Mouse (Mus musculus) limb, embryonic 11.5 days (tissue): ENCODE results near the gene Dbp. TPM values are rescaled to one million over a fixed set of nuclear protein-coding genes. Genes with fewer than 3 reads are reported as not detected.

Source experiments
- ATAC-seq: fragments of 200-750 bp; cut with Nextera tagmentation; 2 replicates; pipeline ENCODE4 v1.8.0; 2017; ENCODE audit warnings: low read depth; ENCODE audit not compliant: insufficient number of reproducible peaks, low FRiP score, low TSS enrichment
- DNase-seq: peaks from one replicate; pipeline ENCODE4 v3.0.0-alpha.2; 2015; ENCODE audit warnings: low spot score
- H3K27ac ChIP-seq: fragments of 300-500 bp; sonication (generic); replicated peaks from 2 replicates; pipeline ENCODE4 v1.5.1; 2014; ENCODE audit warnings: low read depth, mild to moderate bottlenecking, low read length
- H3K27me3 ChIP-seq: fragments of 300-500 bp; sonication (generic); 2 replicates; pipeline ENCODE4 v1.6.1; 2014; ENCODE audit warnings: mild to moderate bottlenecking, low read length, mixed read lengths; ENCODE audit not compliant: control insufficient read depth, insufficient read depth
- H3K36me3 ChIP-seq: fragments of 300-500 bp; sonication (generic); 2 replicates; pipeline ENCODE4 v1.6.1; 2014; ENCODE audit warnings: mild to moderate bottlenecking, low read length, moderate library complexity, mixed read lengths; ENCODE audit not compliant: control insufficient read depth, insufficient read depth
- H3K4me1 ChIP-seq: fragments of 300-500 bp; sonication (generic); 2 replicates; pipeline ENCODE4 v1.6.1; 2014; ENCODE audit warnings: low read length, mixed read lengths; ENCODE audit not compliant: control insufficient read depth, insufficient read depth
- H3K4me2 ChIP-seq: fragments of 300-500 bp; sonication (generic); 2 replicates; pipeline ENCODE4 v1.6.1; 2014; ENCODE audit warnings: low read depth, mild to moderate bottlenecking, moderate library complexity; ENCODE audit not compliant: severe bottlenecking
- H3K4me3 ChIP-seq: fragments of 300-500 bp; sonication (generic); 2 replicates; pipeline ENCODE4 v1.5.1; 2014; ENCODE audit warnings: low read depth, low read length
- H3K9ac ChIP-seq: fragments of 300-500 bp; sonication (generic); 2 replicates; pipeline ENCODE4 v1.6.1; 2014; ENCODE audit warnings: mild to moderate bottlenecking, low read length
- H3K9me3 ChIP-seq: fragments of 300-500 bp; sonication (generic); 2 replicates; pipeline ENCODE4 v1.6.1; 2016; ENCODE audit warnings: low read length; ENCODE audit not compliant: control insufficient read depth
- WGBS: fragments of 180-500 bp; shearing (Covaris S2); extraction: QIAGEN DNeasy Blood & Tissue Kit; methylation state at CpG from one replicate; pipeline ENCODE4 v1.1.7; 2014; 5-methylcytosine and 5-hydroxymethylcytosine counted together
- polyA plus RNA-seq: library from polyadenylated mRNA; unstranded; fragments of >200 nt; fragmentation: Nextera tagmentation; extraction: Ambion mirVana; gene quantifications from 2 replicates; pipeline ENCODE4 v1.2.1, GENCODE M21; 2014

Dbp gene
- polyA plus RNA-seq, 1 experiment from 2014 or later = 4.9 TPM

- H3K9ac ChIP-seq = 0 out of 2 replicates have a peak overlapping the region, but pooled peaks have one; percentile 23
- no peaks in the 10 kb centered on the region; the same call in 1 of the 2 replicates for H3K9me3 ChIP-seq
- H3K4me1 ChIP-seq = peaks cover 3% of the 10 kb centered on the region; the same call in 1 of the 2 replicates
- ATAC-seq (no peak), DNase-seq (no peak)
- H3K27me3 ChIP-seq = no peaks in the 10 kb centered on the region
- H3K4me3 ChIP-seq = no peak overlapping the region
- H3K27ac ChIP-seq = no peak overlapping the region
- WGBS = 43% methylated on average over 9 of the region's 10 CpGs
- H3K4me2 ChIP-seq = no peak overlapping the region
- H3K36me3 ChIP-seq = no peaks in the 10 kb centered on the region
Measured at GRCm38 (mm10) chr7:45749401-45749800, 44.5 kb downstream of the Dbp start.

DNA sequence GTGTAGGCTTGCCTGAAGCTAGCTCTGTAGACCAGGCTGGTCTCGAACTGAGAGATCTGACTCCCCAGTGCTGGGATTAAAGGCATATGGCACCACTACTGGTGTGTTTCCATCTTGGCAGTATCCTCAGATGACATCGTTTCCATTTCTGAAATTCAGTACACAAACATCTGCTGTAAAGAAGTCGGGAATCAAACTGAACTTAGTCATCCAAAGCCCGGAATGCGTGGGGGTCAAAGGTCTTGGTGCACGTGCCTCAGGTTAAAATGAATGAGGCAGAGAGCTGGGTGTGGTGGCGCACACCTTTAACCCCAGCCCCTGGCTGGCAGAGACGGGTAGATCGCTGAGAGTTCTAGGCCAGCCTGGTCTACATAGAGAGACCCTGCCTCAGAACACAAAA is 45.3 kb downstream of the Dbp start:
- H3K4me2 ChIP-seq = no peak overlapping the region
- H3K27ac ChIP-seq = no peak overlapping the region
- peaks cover 3% of the 10 kb centered on the region; the same call in 1 of the 2 replicates for H3K4me1 ChIP-seq
- H3K27me3 ChIP-seq = no peaks in the 10 kb centered on the region
- 79% methylated on average over 9 of the region's 9 CpGs for WGBS
- H3K9me3 ChIP-seq = no peaks in the 10 kb centered on the region; the same call in 1 of the 2 replicates
- ATAC-seq (no peak), DNase-seq (no peak)
- no peak overlapping the region for H3K4me3 ChIP-seq
- H3K36me3 ChIP-seq = no peaks in the 10 kb centered on the region
- no peak overlapping the region for H3K9ac ChIP-seq

- Histone ChIP-seq H3K36me3 (no peaks in the 10 kb centered on the region), H3K27me3 (peaks cover 21% of the 10 kb centered on the region), H3K27ac (no peak overlapping the region), H3K4me3 (no peak overlapping the region), H3K4me2 (no peak overlapping the region), H3K9ac (no peak overlapping the region), H3K9me3 (no peaks in the 10 kb centered on the region), H3K4me1 (peaks cover 4% of the 10 kb centered on the region; the same call in 1 of the 2 replicates)
- DNase-seq (no peak), ATAC-seq (no peak)
- WGBS = 49% methylated on average over 6 of the region's 6 CpGs
Measured at GRCm38 (mm10) chr7:45755703-45756102, 50.8 kb downstream of the Dbp start.

- ATAC-seq (no peak), DNase-seq (peak; percentile 48)
- Histone ChIP-seq H3K4me3 (peak overlapping the region; percentile 26), H3K4me1 (peaks cover 4% of the 10 kb centered on the region; the same call in 1 of the 2 replicates), H3K9me3 (no peaks in the 10 kb centered on the region), H3K4me2 (peak overlapping the region; percentile 54), H3K36me3 (no peaks in the 10 kb centered on the region), H3K9ac (peak overlapping the region; percentile 47; the same call in 1 of the 2 replicates), H3K27ac (no peak overlapping the region), H3K27me3 (peaks cover 21% of the 10 kb centered on the region)
- WGBS = 7% methylated on average over 27 of the region's 27 CpGs
Measured at GRCm38 (mm10) chr7:45759400-45759799, 54.5 kb downstream of the Dbp start.

Other genes starting within 250 kb of the Dbp start
- gene Ftl1, start 245.2 kb upstream of the Dbp start, polyA plus RNA-seq = 4,688 and 5,046 TPM in 2 replicates
- 186 and 191 TPM in 2 replicates for gene Bax, start 238.2 kb upstream of the Dbp start, polyA plus RNA-seq
- gene Tulp2, start 223.2 kb upstream of the Dbp start, polyA plus RNA-seq = 1.1 and 1.5 TPM in 2 replicates
- gene Gm45808, start 218.3 kb upstream of the Dbp start, polyA plus RNA-seq = not detected in 2 replicates
- gene Dhdh, start 216.3 kb upstream of the Dbp start, polyA plus RNA-seq = 3.3 and 4.3 TPM in 2 replicates
- gene Nucb1, start 194.7 kb upstream of the Dbp start, polyA plus RNA-seq = 116 and 122 TPM in 2 replicates
- 19.5 and 21.9 TPM in 2 replicates for gene Ppp1r15a, start 178.8 kb upstream of the Dbp start, polyA plus RNA-seq
- gene Plekha4, start 178.8 kb upstream of the Dbp start, polyA plus RNA-seq = 0.52 and 0.64 TPM in 2 replicates
- 0.58 and 1.0 TPM in 2 replicates for gene Hsd17b14, start 150.2 kb upstream of the Dbp start, polyA plus RNA-seq
- 50.7 and 54.2 TPM in 2 replicates for gene Bcat2, start 134.9 kb upstream of the Dbp start, polyA plus RNA-seq
- gene Fgf21, start 89.6 kb upstream of the Dbp start, polyA plus RNA-seq = not detected in 2 replicates
- 0.07 TPM in 1 of 2 replicates, not detected in the other for gene Fut1, start 87.8 kb upstream of the Dbp start, polyA plus RNA-seq
- gene Izumo1, start 83.3 kb upstream of the Dbp start, polyA plus RNA-seq = not detected in 2 replicates
- 5.8 and 6.4 TPM in 2 replicates for gene Rasip1, start 77.6 kb upstream of the Dbp start, polyA plus RNA-seq
- 2.8 and 5.1 TPM in 2 replicates for gene Mamstr, start 65.1 kb upstream of the Dbp start, polyA plus RNA-seq
- 0.12 and 0.28 TPM in 2 replicates for gene Fut2, start 38.7 kb upstream of the Dbp start, polyA plus RNA-seq
- 0.24 and 0.44 TPM in 2 replicates for gene Ntn5, start 21.1 kb upstream of the Dbp start, polyA plus RNA-seq
- 0.11 and 0.37 TPM in 2 replicates for gene Sec1, start 10.7 kb upstream of the Dbp start, polyA plus RNA-seq
- gene Car11, start 5.2 kb upstream of the Dbp start, polyA plus RNA-seq = 5.1 and 5.5 TPM in 2 replicates
- 1,181 and 1,244 TPM in 2 replicates for gene Rpl18, start 10.4 kb downstream of the Dbp start, polyA plus RNA-seq
- gene Sphk2, start 12.9 kb downstream of the Dbp start, polyA plus RNA-seq = 28.4 and 28.5 TPM in 2 replicates
- gene Fam83e, start 16.1 kb downstream of the Dbp start, polyA plus RNA-seq = 0.65 and 0.82 TPM in 2 replicates
- not detected in 2 replicates for gene Spaca4, start 20.7 kb downstream of the Dbp start, polyA plus RNA-seq
- gene Lmtk3, start 78.7 kb downstream of the Dbp start, polyA plus RNA-seq = 3.6 and 4.6 TPM in 2 replicates
- gene Sult2b1, start 79.6 kb downstream of the Dbp start, polyA plus RNA-seq = 0.77 and 3.2 TPM in 2 replicates
- 176 TPM in 2 replicates for gene Cyth2, start 109.5 kb downstream of the Dbp start, polyA plus RNA-seq
- gene Kcnj14, start 119.7 kb downstream of the Dbp start, polyA plus RNA-seq = 1.4 and 1.5 TPM in 2 replicates
- gene Grwd1, start 125.9 kb downstream of the Dbp start, polyA plus RNA-seq = 90.6 and 94.3 TPM in 2 replicates
- 72.7 and 97.1 TPM in 2 replicates for gene Kdelr1, start 167.7 kb downstream of the Dbp start, polyA plus RNA-seq
- 0.07 TPM in 1 of 2 replicates, not detected in the other for gene Grin2d, start 173.3 kb downstream of the Dbp start, polyA plus RNA-seq
- 1.0 and 1.8 TPM in 2 replicates for gene Syngr4, start 191.6 kb downstream of the Dbp start, polyA plus RNA-seq
- gene Tmem143, start 191.9 kb downstream of the Dbp start, polyA plus RNA-seq = 3.6 and 4.3 TPM in 2 replicates
- 30.3 and 35.9 TPM in 2 replicates for gene Emp3, start 216.3 kb downstream of the Dbp start, polyA plus RNA-seq
- gene Ccdc114, start 219.0 kb downstream of the Dbp start, polyA plus RNA-seq = 3.8 and 4.7 TPM in 2 replicates